9 mouse cellular contexts compared by ENCODE assay signal in the genomic region with DNA sequence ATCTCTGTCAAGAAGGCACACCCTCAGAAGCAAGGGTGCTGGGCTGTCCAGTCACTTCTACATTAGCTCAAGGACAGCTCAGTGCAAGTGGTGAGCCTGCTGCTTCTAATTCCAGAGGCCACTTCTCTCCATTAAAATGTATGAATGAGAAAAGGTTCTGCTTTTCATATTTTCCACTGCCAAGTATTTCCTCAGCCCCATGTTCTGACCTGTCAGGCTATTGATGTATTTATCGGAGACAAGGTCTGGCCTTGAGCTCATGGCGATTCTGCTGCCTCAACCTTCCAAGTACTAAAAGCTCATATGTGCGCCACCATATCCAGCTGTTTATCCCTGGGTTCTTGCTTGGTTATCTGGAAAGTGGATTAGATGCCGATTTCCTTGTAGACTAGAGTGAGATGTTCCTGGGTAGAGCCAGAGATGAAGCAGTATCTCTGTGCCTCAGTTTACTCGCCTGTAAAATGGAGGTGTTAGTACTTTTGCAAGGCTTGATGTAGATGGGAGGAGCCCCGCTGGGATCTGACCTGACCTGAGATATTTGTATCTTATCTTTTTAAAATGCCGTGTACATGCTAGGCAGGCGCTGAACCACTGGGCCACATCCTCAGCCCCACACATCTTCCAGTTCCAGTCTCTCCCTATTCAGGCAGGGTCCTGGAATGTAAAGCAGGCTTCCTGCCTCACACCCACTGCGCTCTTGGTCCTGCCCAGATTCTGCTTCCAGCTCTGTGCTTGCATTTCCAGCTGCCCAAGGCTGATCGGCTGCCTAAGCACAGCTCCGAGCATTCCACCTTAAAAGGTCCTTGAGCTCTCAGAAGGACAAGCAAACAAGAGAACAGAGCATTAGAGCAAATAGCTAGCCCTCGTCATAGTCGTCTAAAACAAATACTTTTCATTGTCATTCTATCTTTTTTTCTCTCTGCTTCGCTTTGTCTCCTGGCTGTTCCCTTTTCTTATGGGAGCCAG.
DNase-seq lines count a peak whose midpoint lies in the region; ATAC-seq and TF ChIP-seq lines count a peak whose summit lies in the region.
"Had no signal": no experiment of that assay in that cellular context is flagged by ENCODE, and none has a peak within 500 bp of the region (broad histone marks: within the 10 kb centered on the region; RNA-seq: fewer than 3 reads in every experiment).

No protein-coding gene starts in this region.

- no peak overlapping the region for H3K9ac ChIP-seq in heart, embryonic 16.5 days (ENCODE audit: low read length)
- H3K9ac ChIP-seq in ES-Bruce4 (ENCODE audit: low read depth, poor library complexity, severe bottlenecking): no peak overlapping the region
- H3K9ac ChIP-seq: forebrain, embryonic 12.5 days had no signal

- H3K4me1 ChIP-seq in heart, embryonic 16.5 days (ENCODE audit: control insufficient read depth, insufficient read depth, low read length): peaks cover 8% of the 10 kb centered on the region
- H3K4me1 ChIP-seq in ES-Bruce4 (ENCODE audit: control insufficient read depth, insufficient read depth, low read length): peaks cover 7% of the 10 kb centered on the region

- intact Hi-C loops in heart, postnatal 10 days (cut with DNase I): no loop called here

- H3K9me3 ChIP-seq in heart, embryonic 16.5 days (replicated peaks; ENCODE audit: control insufficient read depth, low read length): no peaks in the 10 kb centered on the region
- H3K9me3 ChIP-seq in ES-Bruce4 (replicated peaks; ENCODE audit: control insufficient read depth, insufficient read depth, low read length, poor library complexity, severe bottlenecking): peaks cover 2% of the 10 kb centered on the region; the same call in 1 of the 2 replicates
- H3K9me3 ChIP-seq: forebrain, embryonic 12.5 days had no signal

- no peak for TF ChIP-seq CTCF in ES-Bruce4 (IDR thresholded peaks at IDR 0.05; ENCODE audit: low read depth, low read length)

- no peaks in the 10 kb centered on the region for H3K27me3 ChIP-seq in heart, embryonic 16.5 days (ENCODE audit: control insufficient read depth, insufficient read depth, low read length)
- H3K27me3 ChIP-seq in ES-Bruce4 (ENCODE audit: control insufficient read depth, insufficient read depth, low read length, poor library complexity, severe bottlenecking): no peaks in the 10 kb centered on the region
- H3K27me3 ChIP-seq: forebrain, embryonic 12.5 days had no signal

- WGBS in heart, embryonic 16.5 days: 48% methylated on average over 14 of the region's 14 CpGs

- peak overlapping the region; percentile 2 for H3K27ac ChIP-seq in heart, embryonic 16.5 days (ENCODE audit: low read length)
- H3K27ac ChIP-seq in ES-Bruce4 (ENCODE audit: insufficient read depth, low read length): peak overlapping the region; percentile 84
- H3K27ac ChIP-seq: forebrain, embryonic 12.5 days had no signal

- no peak for DNase-seq in heart, postnatal 10 days
- DNase-seq in adrenal gland, adult 2 months: peak; percentile 79
- peak; percentile 54 for DNase-seq in lung, postnatal 10 days
- no peak for DNase-seq in spleen, postnatal 36 days (ENCODE audit: low spot score in 2 of 2)
- DNase-seq: cerebellum, postnatal 25 days had no signal

- no peak for TF ChIP-seq POLR2A in ES-Bruce4 (IDR thresholded peaks at IDR 0.05; ENCODE audit: insufficient read depth, low read length)

- no peaks in the 10 kb centered on the region for H3K36me3 ChIP-seq in heart, embryonic 16.5 days (ENCODE audit: control insufficient read depth, insufficient read depth)
- no peaks in the 10 kb centered on the region for H3K36me3 ChIP-seq in ES-Bruce4 (ENCODE audit: control insufficient read depth, insufficient read depth, low read length, poor library complexity, severe bottlenecking)
- H3K36me3 ChIP-seq: forebrain, embryonic 12.5 days had no signal

- no peak overlapping the region for H3K4me3 ChIP-seq in heart, embryonic 16.5 days (ENCODE audit: low read length)
- H3K4me3 ChIP-seq in ES-Bruce4 (ENCODE audit: low read depth, low read length): no peak overlapping the region
- H3K4me3 ChIP-seq: forebrain, embryonic 12.5 days had no signal

- ATAC-seq in heart, embryonic 16.5 days (replicated peaks; ENCODE audit: extremely low read depth, insufficient read depth, low FRiP score): no peak
- ATAC-seq in granulocyte monocyte progenitor cell, adult 5-6 weeks (replicated peaks; ENCODE audit: poor library complexity, severe bottlenecking): no peak

- TF ChIP-seq EP300 in ES-Bruce4 (IDR thresholded peaks at IDR 0.05; ENCODE audit: insufficient read depth, low read depth, low read length): peak; percentile 92

- no peak overlapping the region for H3K4me2 ChIP-seq in heart, embryonic 16.5 days (ENCODE audit: low read depth, low read length)
- H3K4me2 ChIP-seq: forebrain, embryonic 12.5 days had no signal

Comparison
In these comparisons a context has a peak if more than half of its experiments do, and no peak if none do; other contexts are left out.
1. DNase-seq: peak in adrenal gland, adult 2 months (single experiment) and lung, postnatal 10 days (single experiment); none in heart, postnatal 10 days (0 of 2) and spleen, postnatal 36 days (0 of 2).